Mouse (Mus musculus): ENCODE data around the gene Sult2a8. TPM values are rescaled to one million over a fixed set of nuclear protein-coding genes. Genes with fewer than 3 reads are reported as not detected.
"Not testable (repeated sequence)": the region's sequence is repeated elsewhere in the genome, so short reads cannot be mapped to it uniquely, and the experiment has no call there.

Sult2a8 gene
- polyA plus RNA-seq (2016; fragmentation: Nextera tagmentation; extraction: Ambion mirVana), result not detected in 2 replicates

DNA sequence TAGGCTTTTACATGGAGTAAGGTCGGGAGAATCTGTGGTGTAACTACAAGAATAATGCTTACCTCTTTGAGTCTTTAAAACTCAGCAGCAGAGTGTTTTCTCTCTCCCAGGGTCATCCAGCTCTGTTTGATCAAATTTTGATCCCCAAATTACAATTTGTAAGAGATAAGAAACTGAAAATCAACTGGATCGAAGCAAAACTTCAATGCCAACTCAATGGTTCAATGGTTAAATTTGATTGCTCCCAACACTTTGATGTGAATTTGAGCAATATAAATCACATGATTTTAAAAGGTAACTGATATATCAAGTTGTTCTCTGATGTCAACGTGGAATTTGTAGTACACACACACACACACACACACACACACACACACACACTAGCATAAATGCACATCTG, at the start of gene Sult2a8:
Sult2a8 (minus strand) TSS at position 236 of the 400 bp plus-strand sequence.
- 60% methylated on average over 3 of the region's 3 CpGs for WGBS
- Histone ChIP-seq H3K27me3 (ENCODE audit: low read depth, poor library complexity, severe bottlenecking) (no peaks in the 10 kb centered on the region), H3K4me1 (no peaks in the 10 kb centered on the region), H3K4me3 (no peak within 1 kb of the TSS), H3K27ac (replicated peaks) (no peak within 1 kb of the TSS), H3K36me3 (no peaks in the 10 kb centered on the region), H3K9me3 (replicated peaks) (peaks cover 61% of the 10 kb centered on the region)
- no peak for DNase-seq (ENCODE audit: low spot score)

DNA sequence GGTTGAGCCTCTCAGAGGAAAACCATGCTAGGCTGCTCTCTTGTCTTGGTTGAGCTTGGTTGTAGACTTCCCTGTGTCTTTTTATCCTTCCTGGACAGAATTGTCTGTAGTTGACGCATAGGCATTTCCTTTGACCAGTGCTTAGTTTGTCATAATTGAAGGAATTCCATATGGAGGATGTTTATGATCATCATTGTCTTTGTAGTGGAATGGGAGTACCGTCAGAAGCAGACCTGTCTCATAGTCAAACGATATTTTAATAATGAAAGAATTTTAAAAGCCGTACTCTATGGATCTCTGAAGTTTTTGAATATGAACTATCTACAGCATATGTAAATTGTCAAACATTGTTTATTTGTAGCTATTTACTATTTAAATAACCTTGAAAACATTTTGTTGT, 47.6 kb upstream of the Sult2a8 start, which contains the start of gene Sult2a7:
Sult2a7 (minus strand) TSS at position 101 of the 400 bp plus-strand sequence.
- H3K4me1 ChIP-seq, result no peaks in the 10 kb centered on the region
- no peaks in the 10 kb centered on the region for H3K27me3 ChIP-seq (ENCODE audit: low read depth, poor library complexity, severe bottlenecking)
- H3K36me3 ChIP-seq, result no peaks in the 10 kb centered on the region
- no peak within 1 kb of the TSS for H3K27ac ChIP-seq (replicated peaks)
- DNase-seq (ENCODE audit: low spot score), result no peak
- H3K9me3 ChIP-seq (replicated peaks), result peaks cover 42% of the 10 kb centered on the region
- no peak within 1 kb of the TSS for H3K4me3 ChIP-seq
- 89% methylated on average over 4 of the region's 4 CpGs for WGBS

GRCm38 (mm10) chr7:14492886-14493285, 46.3 kb upstream of the Sult2a8 start:
- WGBS, result 77% methylated on average over 3 of the region's 3 CpGs
- H3K36me3 ChIP-seq, result no peaks in the 10 kb centered on the region
- H3K4me3 ChIP-seq, result no peak overlapping the region
- H3K27ac ChIP-seq (replicated peaks), result no peak overlapping the region
- H3K27me3 ChIP-seq (ENCODE audit: low read depth, poor library complexity, severe bottlenecking), result no peaks in the 10 kb centered on the region
- H3K9me3 ChIP-seq (replicated peaks), result peaks cover 49% of the 10 kb centered on the region
- DNase-seq (ENCODE audit: low spot score), result no peak
- H3K4me1 ChIP-seq, result no peaks in the 10 kb centered on the region

- Histone ChIP-seq H3K4me3 (no peak overlapping the region), H3K27me3 (ENCODE audit: low read depth, poor library complexity, severe bottlenecking) (no peaks in the 10 kb centered on the region), H3K36me3 (no peaks in the 10 kb centered on the region), H3K9me3 (replicated peaks) (peaks cover 72% of the 10 kb centered on the region), H3K27ac (replicated peaks) (no peak overlapping the region), H3K4me1 (no peaks in the 10 kb centered on the region)
- DNase-seq (ENCODE audit: low spot score), result no peak
Measured at GRCm38 (mm10) chr7:14439581-14439980, 7.0 kb downstream of the Sult2a8 start.

GRCm38 (mm10) chr7:14438484-14438883, 8.1 kb downstream of the Sult2a8 start:
- WGBS, result 85% methylated on average over 1 of the region's 1 CpGs
- DNase-seq (ENCODE audit: low spot score), result no peak
- H3K27me3 ChIP-seq (ENCODE audit: low read depth, poor library complexity, severe bottlenecking), result no peaks in the 10 kb centered on the region
- H3K36me3 ChIP-seq, result no peaks in the 10 kb centered on the region
- H3K9me3 ChIP-seq (replicated peaks), result peaks cover 77% of the 10 kb centered on the region
- H3K4me3 ChIP-seq, result no peak overlapping the region
- H3K4me1 ChIP-seq, result no peaks in the 10 kb centered on the region
- no peak overlapping the region for H3K27ac ChIP-seq (replicated peaks)

DNA sequence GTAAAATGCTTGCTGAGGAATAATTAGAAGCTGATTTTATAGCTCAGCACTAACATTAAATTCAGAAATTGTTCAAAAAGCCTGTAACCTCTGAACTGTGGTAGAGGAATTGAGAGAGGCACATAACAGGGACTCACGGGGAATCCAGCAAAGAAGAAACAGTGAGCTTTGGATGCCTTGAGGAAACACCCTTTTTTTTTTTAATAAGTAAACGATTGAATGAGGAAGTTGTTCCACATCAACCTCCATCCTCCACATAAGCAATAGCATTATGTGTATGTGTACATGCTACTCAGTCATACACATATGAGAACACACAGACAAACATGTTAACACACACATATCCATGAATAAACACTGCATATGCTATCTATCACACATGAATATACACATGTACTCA, 8.5 kb downstream of the Sult2a8 start:
- H3K4me1 ChIP-seq, result no peaks in the 10 kb centered on the region
- DNase-seq (ENCODE audit: low spot score), result no peak
- peaks cover 74% of the 10 kb centered on the region for H3K9me3 ChIP-seq (replicated peaks)
- no peak overlapping the region for H3K27ac ChIP-seq (replicated peaks)
- H3K4me3 ChIP-seq, result no peak overlapping the region
- H3K27me3 ChIP-seq (ENCODE audit: low read depth, poor library complexity, severe bottlenecking), result no peaks in the 10 kb centered on the region
- 73% methylated on average over 2 of the region's 2 CpGs for WGBS
- no peaks in the 10 kb centered on the region for H3K36me3 ChIP-seq

- H3K9me3 ChIP-seq (replicated peaks), result peaks cover 48% of the 10 kb centered on the region
- H3K4me1 ChIP-seq; H3K36me3 ChIP-seq; DNase-seq (ENCODE audit: low spot score); H3K27ac ChIP-seq (replicated peaks); H3K27me3 ChIP-seq (ENCODE audit: low read depth, poor library complexity, severe bottlenecking); H3K4me3 ChIP-seq: not testable (repeated sequence)
Measured at GRCm38 (mm10) chr7:14399363-14399762, 47.2 kb downstream of the Sult2a8 start.

GRCm38 (mm10) chr7:14396462-14396861, 50.1 kb downstream of the Sult2a8 start:
- DNase-seq (ENCODE audit: low spot score), result no peak
- no peak overlapping the region for H3K4me3 ChIP-seq
- no peaks in the 10 kb centered on the region for H3K4me1 ChIP-seq
- H3K9me3 ChIP-seq (replicated peaks), result peaks cover 61% of the 10 kb centered on the region
- H3K27ac ChIP-seq (replicated peaks), result no peak overlapping the region
- no peaks in the 10 kb centered on the region for H3K27me3 ChIP-seq (ENCODE audit: low read depth, poor library complexity, severe bottlenecking)
- H3K36me3 ChIP-seq, result no peaks in the 10 kb centered on the region

Other genes starting within 250 kb of the Sult2a8 start
- not detected in 2 replicates for gene Sult2a6, start 191.9 kb downstream of the Sult2a8 start, polyA plus RNA-seq (2016; fragmentation: Nextera tagmentation; extraction: Ambion mirVana)
- gene Obox8, start 113.2 kb downstream of the Sult2a8 start, polyA plus RNA-seq (2016; fragmentation: Nextera tagmentation; extraction: Ambion mirVana), result not detected in 2 replicates
- gene Sult2a7, start 47.5 kb upstream of the Sult2a8 start, polyA plus RNA-seq (2016; fragmentation: Nextera tagmentation; extraction: Ambion mirVana), result not detected in 2 replicates
- 0.20 and 0.28 TPM in 2 replicates for gene Vmn1r90, start 116.7 kb upstream of the Sult2a8 start, polyA plus RNA-seq (2016; fragmentation: Nextera tagmentation; extraction: Ambion mirVana)
- not detected in 2 replicates for gene Obox7, start 212.7 kb upstream of the Sult2a8 start, polyA plus RNA-seq (2016; fragmentation: Nextera tagmentation; extraction: Ambion mirVana)

Data from midbrain, embryonic 10.5 days (tissue).